Mouse (Mus musculus) kidney, embryonic 14.5 days (tissue): ENCODE data around the gene Rln3. TPM values are rescaled to one million over a fixed set of nuclear protein-coding genes. Genes with fewer than 3 reads are reported as not detected.

Experiments used
- ATAC-seq: fragments of 200-750 bp; cut with Nextera tagmentation; 2 replicates; pipeline ENCODE4 v1.8.0; 2017; ENCODE audit warnings: moderate number of reproducible peaks, mild to moderate bottlenecking, moderate TSS enrichment, moderate library complexity; ENCODE audit not compliant: low FRiP score, low TSS enrichment
- H3K27ac ChIP-seq: fragments of 300-500 bp; sonication (generic); 2 replicates; pipeline ENCODE4 v1.5.1; 2014; ENCODE audit warnings: low read depth, mild to moderate bottlenecking, low read length, moderate library complexity, mixed read lengths
- H3K27me3 ChIP-seq: fragments of 300-500 bp; sonication (generic); 2 replicates; pipeline ENCODE4 v1.6.1; 2014; ENCODE audit warnings: mild to moderate bottlenecking, low read length; ENCODE audit not compliant: control insufficient read depth, insufficient read depth
- H3K36me3 ChIP-seq: fragments of 300-500 bp; sonication (generic); 2 replicates; pipeline ENCODE4 v1.6.1; 2014; ENCODE audit warnings: low read length, mixed read lengths; ENCODE audit not compliant: control insufficient read depth, insufficient read depth
- H3K4me1 ChIP-seq: fragments of 300-500 bp; sonication (generic); 2 replicates; pipeline ENCODE4 v1.6.1; 2014; ENCODE audit warnings: low read length, mixed read lengths; ENCODE audit not compliant: control insufficient read depth, insufficient read depth
- H3K4me2 ChIP-seq: fragments of 300-500 bp; sonication (generic); replicated peaks from 2 replicates; pipeline ENCODE4 v1.6.1; 2014; ENCODE audit warnings: low read depth, mild to moderate bottlenecking, low read length
- H3K4me3 ChIP-seq: fragments of 300-500 bp; sonication (generic); 2 replicates; pipeline ENCODE4 v1.5.1; 2014; ENCODE audit warnings: mild to moderate bottlenecking, low read length
- H3K9ac ChIP-seq: fragments of 300-500 bp; sonication (generic); 2 replicates; pipeline ENCODE4 v1.6.1; 2014; ENCODE audit warnings: low read depth, mild to moderate bottlenecking, low read length, moderate library complexity
- H3K9me3 ChIP-seq: fragments of 300-500 bp; sonication (generic); 2 replicates; pipeline ENCODE4 v1.6.1; 2016; ENCODE audit warnings: low read length; ENCODE audit not compliant: control insufficient read depth
- WGBS: fragments of 180-500 bp; shearing (Covaris S2); extraction: QIAGEN DNeasy Blood & Tissue Kit; methylation state at CpG from one replicate; pipeline ENCODE4 v1.1.7; 2014; 5-methylcytosine and 5-hydroxymethylcytosine counted together
- polyA plus RNA-seq: library from polyadenylated mRNA; unstranded; fragments of >200 nt; fragmentation: Nextera tagmentation; extraction: Ambion mirVana; gene quantifications from 2 replicates; pipeline ENCODE4 v1.2.1, GENCODE M21; 2014

Gene Rln3
- polyA plus RNA-seq, 1 experiment from 2014 or later: not detected

DNA sequence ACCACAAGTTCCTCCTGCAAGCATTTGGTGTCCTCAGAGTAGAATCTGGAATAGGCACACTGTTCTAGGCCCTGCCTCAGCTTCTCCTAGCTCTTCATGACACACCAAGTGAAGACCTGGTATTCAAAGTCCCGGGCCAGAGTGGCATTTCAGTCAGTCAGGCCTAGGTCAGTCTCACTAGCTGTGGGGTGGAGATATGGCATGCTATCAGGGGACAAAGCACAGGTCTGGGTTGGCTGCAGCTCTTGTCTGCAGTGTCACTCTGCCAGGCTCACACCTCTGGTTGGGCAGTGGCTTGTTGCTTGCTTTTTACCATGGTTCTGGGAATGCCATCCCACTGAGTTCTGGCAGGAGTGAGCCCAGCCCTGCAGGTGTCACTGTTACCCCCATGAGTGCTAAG lies 31.6 kb upstream of the Rln3 start:
- Histone ChIP-seq H3K4me2 (no peak overlapping the region), H3K27me3 (no peaks in the 10 kb centered on the region), H3K9ac (no peak overlapping the region), H3K27ac (no peak overlapping the region), H3K36me3 (peaks cover 30% of the 10 kb centered on the region), H3K4me3 (no peak overlapping the region), H3K4me1 (peaks cover 9% of the 10 kb centered on the region), H3K9me3 (no peaks in the 10 kb centered on the region)
- no peak for ATAC-seq
- 87% methylated on average over 1 of the region's 1 CpGs for WGBS

DNA sequence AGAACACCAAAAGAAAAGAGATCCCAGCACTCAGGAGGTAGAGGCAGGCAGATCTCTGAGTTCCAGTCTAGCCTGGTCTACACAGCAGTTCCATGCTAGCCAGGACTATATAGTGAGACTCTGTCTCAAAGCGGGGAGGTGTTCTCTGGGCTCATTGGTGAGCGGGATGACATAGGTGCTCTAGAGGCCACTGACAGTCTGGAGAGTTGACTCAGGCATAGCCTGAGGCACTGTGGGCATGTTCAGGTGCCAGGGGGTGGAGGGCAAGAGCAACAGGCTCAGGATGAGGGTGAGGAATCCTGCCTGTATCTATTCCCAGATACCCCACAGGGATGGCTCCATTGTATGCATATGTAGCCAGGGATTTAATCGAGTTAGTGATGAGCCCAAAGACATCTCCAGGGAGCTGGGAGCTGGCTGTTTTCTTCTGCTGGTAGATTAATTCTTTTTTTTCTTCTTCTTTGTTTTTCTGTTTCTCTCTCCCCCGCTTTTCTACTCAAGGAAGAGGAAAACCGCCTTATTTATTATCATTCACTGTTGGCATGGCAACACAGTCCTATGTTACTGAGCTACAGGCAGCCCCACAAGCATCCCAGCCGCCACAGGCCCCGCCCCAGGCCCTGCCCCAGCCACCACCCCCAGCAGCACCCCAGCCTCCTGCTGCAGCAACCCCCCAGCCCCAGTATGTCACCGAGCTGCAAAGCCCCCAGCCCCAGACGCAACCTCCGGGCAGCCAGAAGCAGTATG lies 28.6 kb upstream of the Rln3 start:
- Histone ChIP-seq H3K36me3 (peaks cover 12% of the 10 kb centered on the region; the same call in 1 of the 2 replicates), H3K4me2 (no peak overlapping the region), H3K9ac (no peak overlapping the region), H3K4me1 (peaks cover 25% of the 10 kb centered on the region), H3K9me3 (no peaks in the 10 kb centered on the region), H3K27ac (no peak overlapping the region), H3K27me3 (no peaks in the 10 kb centered on the region), H3K4me3 (no peak overlapping the region)
- no peak for ATAC-seq
- 58% methylated on average over 10 of the region's 10 CpGs for WGBS

DNA sequence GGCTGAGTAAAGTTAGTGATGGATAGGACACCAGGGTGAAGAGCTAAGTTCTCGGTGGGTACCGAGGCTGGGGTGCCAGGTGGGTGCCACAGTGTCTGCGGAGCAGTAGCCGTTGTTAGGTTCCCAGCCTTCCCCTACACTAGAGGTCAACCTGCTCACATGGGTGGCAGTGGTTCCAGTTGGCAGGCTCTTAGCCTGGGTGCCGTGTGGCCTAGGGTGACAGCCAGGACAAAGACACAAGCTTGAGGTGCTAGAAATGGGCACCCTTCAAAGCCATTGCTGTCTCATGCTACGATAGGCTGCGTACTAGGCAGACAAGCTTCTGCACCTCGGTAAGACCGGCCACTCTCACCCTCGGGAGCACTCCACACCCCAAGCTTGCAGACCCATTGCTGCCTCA lies 27.5 kb upstream of the Rln3 start:
- 90% methylated on average over 10 of the region's 10 CpGs for WGBS

DNA sequence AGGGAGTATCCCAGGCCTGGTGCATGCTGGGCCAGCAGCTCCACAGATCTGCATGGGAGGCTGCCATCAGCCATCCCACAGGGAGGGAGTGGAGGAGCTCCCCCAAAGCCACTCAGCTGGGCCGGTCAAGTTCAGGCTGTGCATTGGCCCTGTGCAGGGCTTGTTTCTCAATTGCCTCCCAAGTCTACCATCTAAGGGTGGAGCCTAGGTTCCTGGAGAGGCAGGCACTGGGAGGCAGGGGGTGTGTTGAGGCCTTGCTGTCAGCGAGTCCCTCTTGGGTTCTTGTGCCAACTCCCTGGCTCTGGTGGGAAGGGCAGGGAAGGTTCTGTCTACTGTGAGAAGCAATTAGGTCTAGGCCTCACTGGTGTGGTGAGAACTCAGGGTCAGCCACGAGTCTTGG lies 27.1 kb upstream of the Rln3 start:
- no peak for ATAC-seq
- Histone ChIP-seq H3K4me3 (no peak overlapping the region), H3K27me3 (no peaks in the 10 kb centered on the region), H3K9ac (no peak overlapping the region), H3K4me2 (no peak overlapping the region), H3K36me3 (peaks cover 9% of the 10 kb centered on the region; the same call in 1 of the 2 replicates), H3K9me3 (no peaks in the 10 kb centered on the region), H3K27ac (no peak overlapping the region), H3K4me1 (peaks cover 36% of the 10 kb centered on the region)
- WGBS: 60% methylated on average over 3 of the region's 3 CpGs

More for the DNA sequence above, 27.5 kb upstream of the Rln3 start:
- peaks cover 36% of the 10 kb centered on the region for H3K4me1 ChIP-seq
- peaks cover 9% of the 10 kb centered on the region; the same call in 1 of the 2 replicates for H3K36me3 ChIP-seq
- ATAC-seq: no peak
- no peak overlapping the region for H3K4me3 ChIP-seq
- H3K27ac ChIP-seq: no peak overlapping the region
- no peaks in the 10 kb centered on the region for H3K9me3 ChIP-seq
- no peaks in the 10 kb centered on the region for H3K27me3 ChIP-seq
- no peak overlapping the region for H3K4me2 ChIP-seq
- no peak overlapping the region for H3K9ac ChIP-seq

DNA sequence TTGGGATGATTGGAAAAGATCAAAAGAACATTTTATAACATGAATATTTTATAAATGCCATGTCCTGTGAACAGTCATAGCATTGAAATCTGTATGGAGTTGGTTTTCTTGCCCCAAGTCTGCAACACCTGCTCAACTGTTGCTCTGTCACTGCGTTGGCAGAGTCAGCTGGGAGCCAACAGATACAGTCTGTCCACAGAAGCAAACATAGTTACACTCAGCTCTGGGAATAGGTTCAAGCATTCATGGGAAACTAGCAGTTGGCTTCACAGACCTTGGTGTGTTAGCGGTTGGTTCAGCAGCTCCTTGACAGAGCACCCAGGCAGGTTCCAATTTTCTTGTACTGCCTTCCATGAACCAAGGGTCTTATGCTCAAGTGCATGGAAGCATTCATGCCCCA lies 25.9 kb upstream of the Rln3 start:
- peaks cover 4% of the 10 kb centered on the region; the same call in 1 of the 2 replicates for H3K36me3 ChIP-seq
- 93% methylated on average over 2 of the region's 2 CpGs for WGBS
- ATAC-seq: no peak
- H3K9me3 ChIP-seq: no peaks in the 10 kb centered on the region
- H3K4me3 ChIP-seq: no peak overlapping the region
- peaks cover 36% of the 10 kb centered on the region for H3K4me1 ChIP-seq
- no peaks in the 10 kb centered on the region for H3K27me3 ChIP-seq
- H3K9ac ChIP-seq: no peak overlapping the region
- H3K4me2 ChIP-seq: no peak overlapping the region
- H3K27ac ChIP-seq: no peak overlapping the region

DNA sequence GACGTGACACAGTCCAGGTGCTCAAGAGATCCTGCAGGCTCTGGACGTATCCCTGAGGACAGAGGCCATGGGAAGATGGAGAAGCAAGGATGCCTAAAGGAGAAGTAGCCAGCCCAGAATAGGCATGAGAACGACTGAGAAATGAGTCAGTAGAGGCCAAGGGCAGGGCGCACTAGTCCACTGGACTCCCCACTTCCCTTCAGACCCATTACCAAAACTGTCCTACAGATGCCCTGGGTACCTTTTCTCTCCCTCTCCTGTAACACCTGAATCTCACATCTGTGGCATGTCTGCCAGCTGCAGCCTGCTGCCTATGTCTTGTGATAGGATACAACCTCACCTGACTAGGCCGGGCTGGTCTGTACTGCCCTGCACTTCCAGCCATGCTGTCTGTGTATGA lies 25.4 kb upstream of the Rln3 start:
- WGBS: 90% methylated on average over 5 of the region's 5 CpGs
- Histone ChIP-seq H3K4me2 (no peak overlapping the region), H3K36me3 (peaks cover 4% of the 10 kb centered on the region; the same call in 1 of the 2 replicates), H3K4me1 (peaks cover 36% of the 10 kb centered on the region), H3K27me3 (no peaks in the 10 kb centered on the region), H3K4me3 (no peak overlapping the region), H3K9me3 (no peaks in the 10 kb centered on the region), H3K9ac (no peak overlapping the region), H3K27ac (no peak overlapping the region)
- ATAC-seq: no peak

DNA sequence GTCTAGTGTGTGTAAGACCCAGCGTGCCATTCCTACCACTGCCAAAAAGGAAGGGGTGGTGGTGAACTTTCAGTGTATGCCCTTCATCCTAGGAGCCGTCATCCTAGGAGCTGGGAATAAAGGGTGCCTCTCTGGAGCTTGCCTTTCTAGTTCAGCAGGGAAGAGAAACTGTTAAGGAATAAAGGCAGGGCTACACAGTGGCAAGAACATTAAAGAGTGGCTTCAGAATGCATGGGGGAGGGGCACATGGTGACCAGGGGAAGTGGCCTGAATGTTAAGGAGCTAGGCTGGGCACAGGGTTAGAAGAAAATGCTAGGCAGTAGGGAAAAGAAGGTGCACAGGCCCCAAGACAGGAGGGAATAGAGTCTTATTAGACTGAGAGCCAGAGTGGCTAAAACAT lies 24.9 kb upstream of the Rln3 start:
- no peak for ATAC-seq
- Histone ChIP-seq H3K9me3 (no peaks in the 10 kb centered on the region), H3K9ac (no peak overlapping the region), H3K4me1 (peaks cover 36% of the 10 kb centered on the region), H3K27ac (no peak overlapping the region), H3K4me3 (no peak overlapping the region), H3K36me3 (peaks cover 4% of the 10 kb centered on the region; the same call in 1 of the 2 replicates), H3K4me2 (no peak overlapping the region), H3K27me3 (no peaks in the 10 kb centered on the region)
- 73% methylated on average over 2 of the region's 2 CpGs for WGBS

DNA sequence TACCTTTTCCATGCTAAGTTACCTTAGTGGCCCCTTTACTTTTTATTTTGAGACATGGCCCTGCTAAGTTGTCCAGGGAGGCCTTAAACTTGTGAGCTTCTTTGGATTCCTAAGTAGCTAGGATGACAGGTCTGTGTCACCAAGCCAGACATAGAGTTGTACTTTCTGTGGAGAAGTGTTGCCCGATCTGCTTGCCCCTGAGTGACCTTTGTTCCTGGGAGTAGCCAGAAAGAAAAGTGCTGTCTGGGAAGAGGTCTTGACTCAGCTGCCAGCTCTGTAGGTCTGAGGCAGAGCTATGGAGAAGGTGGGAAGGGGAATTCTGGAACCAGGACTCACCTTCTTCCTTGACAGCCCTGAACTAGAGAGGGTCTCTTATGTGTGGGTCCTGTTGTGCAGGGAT lies 24.4 kb upstream of the Rln3 start:
- Histone ChIP-seq H3K4me3 (no peak overlapping the region), H3K9me3 (no peaks in the 10 kb centered on the region), H3K4me2 (no peak overlapping the region), H3K27ac (no peak overlapping the region), H3K27me3 (no peaks in the 10 kb centered on the region), H3K36me3 (no peaks in the 10 kb centered on the region), H3K9ac (no peak overlapping the region; the same call in 1 of the 2 replicates), H3K4me1 (peaks cover 36% of the 10 kb centered on the region)
- no peak for ATAC-seq
- 13% methylated on average over 1 of the region's 1 CpGs for WGBS

DNA sequence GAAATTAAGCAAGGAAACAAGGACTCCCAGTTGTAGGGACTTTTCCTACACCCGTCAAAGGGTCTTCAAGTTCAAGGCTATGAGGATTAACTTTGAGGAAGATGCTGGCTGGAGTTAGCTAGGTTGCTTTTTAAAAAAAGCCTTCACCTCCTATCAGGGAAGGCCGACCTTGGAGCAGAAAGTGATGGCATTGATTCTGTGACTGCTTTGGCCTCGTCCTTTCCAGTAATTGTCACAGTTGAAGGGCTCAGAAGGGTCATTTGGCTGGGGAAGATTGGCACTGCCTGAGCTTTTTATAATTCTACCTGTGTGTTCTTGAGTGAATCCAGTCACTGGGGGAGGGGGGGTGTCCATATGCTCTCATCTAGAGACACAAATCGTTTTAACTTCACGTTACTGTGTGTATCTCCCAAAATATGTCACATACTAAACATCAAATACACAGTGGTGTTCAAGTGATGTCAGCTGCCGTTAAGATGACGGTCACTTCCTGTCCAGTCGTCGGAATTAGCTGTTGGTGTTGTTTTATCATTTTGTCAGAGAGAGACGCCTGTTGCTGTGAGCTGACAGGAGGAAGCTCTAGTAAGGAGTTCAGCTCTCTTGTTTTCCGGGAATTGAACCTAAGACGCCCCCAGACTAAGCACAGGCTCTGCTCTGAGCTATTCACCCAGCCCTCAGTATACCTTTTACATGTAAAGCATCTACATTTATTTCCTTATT lies 23.7 kb upstream of the Rln3 start:
- Histone ChIP-seq H3K36me3 (no peaks in the 10 kb centered on the region), H3K4me2 (0 out of 2 replicates have a peak overlapping the region, but pooled peaks have one; percentile 8), H3K4me1 (peaks cover 32% of the 10 kb centered on the region), H3K9ac (no peak overlapping the region), H3K27ac (no peak overlapping the region), H3K27me3 (no peaks in the 10 kb centered on the region), H3K4me3 (no peak overlapping the region), H3K9me3 (no peaks in the 10 kb centered on the region)
- WGBS: 43% methylated on average over 12 of the region's 12 CpGs
- ATAC-seq: no peak
